Mouse (Mus musculus): ENCODE measurements around the gene Olig1.

The Olig1 gene

DNA sequence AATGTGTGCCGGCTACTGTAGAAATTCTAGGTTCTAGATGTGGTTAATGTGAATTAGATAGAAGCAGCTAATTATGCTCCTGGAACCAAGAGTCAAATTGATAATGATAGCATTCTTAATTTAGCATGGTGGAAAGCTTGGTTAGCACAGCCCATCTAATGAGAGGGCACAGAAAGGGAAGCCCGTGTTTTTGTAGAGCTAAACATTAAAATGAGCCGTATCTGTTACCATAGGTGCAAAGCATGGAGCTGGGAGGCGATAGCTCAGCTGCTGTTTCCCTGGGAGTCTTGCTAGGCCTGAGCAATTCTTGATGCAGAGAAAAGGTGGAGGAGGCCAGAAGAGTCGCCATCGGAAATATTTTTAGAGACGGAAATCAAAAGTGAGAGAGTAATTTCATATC, 22.5 kb downstream of the Olig1 start:
- ChIA-PET CTCF (no interaction called here), POLR2A (interaction anchor here in 1 of 4 experiments (0.9 to 1.1 kb wide), 2 partner anchors 50 to 245 kb away, joined by 3 to 4 read pairs; no protein-coding TSS in a partner anchor)

DNA sequence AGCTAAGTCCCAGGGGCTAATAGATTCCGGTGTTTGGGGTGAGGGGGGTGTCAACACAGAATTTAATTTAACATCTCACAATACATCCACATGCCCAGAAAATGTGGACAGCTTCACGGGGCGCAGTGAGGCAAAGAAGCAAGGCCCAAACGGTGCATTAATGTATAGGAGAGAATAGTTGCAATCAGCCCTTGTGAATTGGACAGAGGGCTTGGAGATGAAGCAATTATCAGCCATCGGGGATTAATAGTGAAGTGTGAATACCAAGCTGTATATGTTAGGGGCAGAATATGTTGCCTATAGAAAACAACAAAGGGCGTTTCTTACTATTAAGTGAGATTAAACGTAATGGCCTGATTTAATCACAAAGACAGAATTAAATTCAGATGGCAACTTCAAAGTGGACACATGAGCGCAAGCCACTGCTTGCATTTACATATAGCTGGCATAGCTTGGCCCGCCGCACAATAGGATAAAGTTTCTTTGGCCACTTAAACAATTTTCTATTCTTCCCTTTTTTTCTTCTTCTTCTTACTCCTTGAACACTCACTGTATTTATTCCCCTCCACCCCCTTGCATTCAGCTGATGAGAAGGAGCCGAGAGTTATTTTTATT, 23.3 kb downstream of the Olig1 start:
- CTCF ChIA-PET = interaction anchor here in 1 of 4 experiments (0.6 kb wide), 1 partner anchor 273 kb away, joined by 3 read pairs; no protein-coding TSS in a partner anchor
- POLR2A ChIA-PET = interaction anchor here in 2 of 4 experiments (0.6 to 1.1 kb wide), 3 partner anchors 16 to 244 kb away, joined by 4 to 7 read pairs (median 4); no protein-coding TSS in a partner anchor

DNA sequence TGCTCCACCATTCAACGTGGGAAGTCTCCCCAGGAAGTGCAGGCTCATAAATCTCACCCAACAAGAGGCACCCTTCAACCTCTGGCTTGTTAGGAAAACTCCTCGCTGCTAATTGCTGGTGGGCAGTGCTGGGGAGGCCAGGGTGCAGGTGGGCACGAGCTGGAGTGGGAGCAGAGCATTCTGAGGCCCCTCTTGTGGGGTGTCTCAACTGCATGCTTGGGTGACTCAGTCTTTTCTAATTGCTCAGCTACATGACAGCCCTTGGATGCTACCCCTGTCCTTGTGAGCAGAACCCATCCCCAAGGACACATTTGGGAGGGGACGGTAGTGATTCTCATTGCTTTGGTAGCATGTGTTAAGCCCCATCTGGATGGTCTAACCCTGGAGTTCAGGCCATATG, 28.2 kb downstream of the Olig1 start:
- ChIA-PET CTCF (no interaction called here), POLR2A (no interaction called here)

DNA sequence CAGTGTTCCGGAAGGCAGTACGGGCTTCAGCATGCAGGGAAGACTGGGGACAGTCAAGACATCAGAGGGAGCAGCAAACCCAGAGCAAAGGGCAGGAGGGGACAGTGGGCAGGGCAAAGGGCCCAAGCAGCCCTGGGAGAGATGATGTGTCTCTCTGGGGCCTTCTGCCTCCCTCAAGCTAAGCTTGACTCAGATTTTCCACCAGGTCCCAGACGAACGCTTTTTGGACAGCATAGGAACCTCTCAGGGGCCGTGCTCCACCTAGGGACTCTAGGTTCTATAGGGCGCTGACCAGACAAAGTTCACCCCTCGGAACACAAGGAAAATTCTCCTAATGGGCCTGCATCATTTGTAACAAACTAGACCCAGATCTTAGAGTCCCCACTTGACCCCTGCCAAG, 29.8 kb downstream of the Olig1 start:
- CTCF ChIA-PET = no interaction called here

DNA sequence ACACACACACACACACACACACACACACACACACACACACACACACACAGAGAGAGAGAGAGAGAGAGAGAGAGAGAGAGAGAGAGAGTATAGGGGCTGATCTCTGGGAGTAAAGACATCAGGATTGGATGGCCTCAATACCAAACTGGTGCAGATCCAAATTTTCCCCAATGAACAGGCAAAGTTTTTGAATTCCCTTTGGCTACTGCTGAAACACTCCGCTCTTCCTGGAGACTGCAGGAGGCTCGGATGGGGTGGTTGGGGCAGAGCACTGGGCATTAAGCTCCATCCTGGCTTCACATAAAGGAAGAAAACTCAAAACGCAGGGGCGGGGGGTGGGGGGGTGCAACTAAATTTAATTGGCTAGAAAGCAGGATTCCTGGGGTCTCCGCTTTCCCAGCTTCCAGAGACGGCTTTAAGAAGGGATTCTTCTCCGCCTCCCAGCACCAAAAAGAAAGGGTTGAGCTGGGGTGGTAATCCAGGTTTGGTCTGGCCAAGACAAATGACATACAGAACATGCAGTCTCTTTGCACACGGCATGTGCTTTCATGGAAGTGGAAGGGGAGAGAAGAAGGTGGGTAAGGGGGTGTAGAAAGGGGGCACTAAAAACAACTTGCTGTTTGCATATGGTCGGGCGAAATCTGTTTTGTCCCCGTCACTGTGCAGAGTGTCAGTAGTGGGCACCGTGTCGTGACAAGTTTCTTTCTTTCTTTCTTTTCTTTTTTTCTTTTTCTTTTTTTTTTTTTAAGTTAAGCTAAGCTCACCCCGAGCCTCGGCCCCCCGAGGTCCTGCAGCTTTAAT, 31.3 kb downstream of the Olig1 start:
- ChIA-PET POLR2A (interaction anchor here in 1 of 4 experiments (0.6 kb wide), 1 partner anchor 141 kb away, joined by 4 read pairs; no protein-coding TSS in a partner anchor), CTCF (interaction anchor here in 2 of 4 experiments (0.6 to 1.0 kb wide), 2 partner anchors 51 to 80 kb away, joined by 3 read pairs; no protein-coding TSS in a partner anchor)

More for the DNA sequence above, 29.8 kb downstream of the Olig1 start:
- POLR2A ChIA-PET = interaction anchor here in 1 of 4 experiments (0.6 kb wide), 1 partner anchor 108 kb away, joined by 3 read pairs; no protein-coding TSS in a partner anchor

DNA sequence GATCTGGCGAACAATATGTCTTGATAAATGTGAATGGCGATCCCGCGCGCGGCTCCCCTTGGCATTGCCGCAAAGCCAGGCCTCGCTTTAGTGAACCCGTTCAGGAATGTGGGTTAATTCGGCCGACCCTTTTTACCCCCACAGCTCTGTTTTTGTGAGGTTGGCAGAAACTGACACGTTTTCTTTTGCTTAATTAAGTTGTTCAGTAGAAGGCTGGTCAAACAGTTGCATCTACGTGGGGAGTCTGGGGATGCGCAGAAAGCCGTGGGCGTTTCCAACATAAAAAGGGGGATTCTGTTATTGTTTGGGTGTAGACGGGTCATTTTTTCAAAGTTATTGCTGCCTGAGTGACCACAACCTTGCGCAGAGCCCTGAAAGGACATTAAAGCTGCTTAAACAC, 31.9 kb downstream of the Olig1 start:
- CTCF ChIA-PET = interaction anchor here in 1 of 4 experiments (1.0 kb wide), 1 partner anchor 51 kb away, joined by 3 read pairs; no protein-coding TSS in a partner anchor
- POLR2A ChIA-PET = interaction anchor here in 1 of 4 experiments (0.6 kb wide), 1 partner anchor 142 kb away, joined by 4 read pairs; no protein-coding TSS in a partner anchor

DNA sequence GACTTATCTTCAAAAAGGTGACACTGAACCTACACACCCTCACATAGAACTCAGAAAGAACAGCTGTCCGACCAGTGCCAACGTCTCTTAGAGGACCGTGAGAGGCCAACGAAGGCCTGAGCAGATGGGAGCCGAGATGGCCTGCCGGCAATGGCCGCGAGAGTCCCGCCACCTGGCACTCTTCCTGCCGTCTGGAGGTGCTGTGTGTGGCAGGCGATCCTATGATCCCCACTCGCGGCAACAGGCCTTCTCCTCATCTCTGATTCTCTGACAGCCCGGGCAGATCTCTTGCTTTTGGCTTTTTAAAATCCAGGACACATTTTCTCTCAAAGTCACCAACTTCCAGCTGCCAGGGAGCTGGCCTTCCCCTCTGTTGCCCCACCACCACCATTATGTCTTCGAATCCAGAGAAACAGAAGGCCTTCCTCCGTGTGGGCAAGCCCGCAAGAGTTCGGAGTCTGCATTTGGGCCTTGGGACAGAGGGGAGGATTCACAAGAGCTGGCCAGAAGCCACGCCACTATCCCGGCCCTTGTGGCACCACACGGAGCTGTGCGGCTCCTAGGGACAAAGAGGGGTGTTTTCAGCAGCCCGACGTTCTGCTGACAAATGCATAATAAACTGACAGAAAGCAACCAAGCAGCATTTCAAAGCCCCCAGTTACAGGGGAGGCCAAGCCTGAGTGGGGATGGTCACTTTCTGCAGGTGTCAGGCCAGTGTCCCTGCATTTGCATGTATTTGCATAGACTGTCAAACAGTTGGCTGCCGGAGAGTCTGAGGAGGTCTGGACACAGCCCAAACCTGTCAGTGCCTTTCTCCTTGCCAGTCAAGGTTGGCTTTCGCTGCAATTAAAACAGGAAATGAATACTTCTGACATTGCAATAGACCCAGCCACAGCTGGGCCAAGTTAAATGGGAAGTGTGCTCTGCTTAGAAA, 34.5 kb downstream of the Olig1 start:
- CTCF ChIA-PET = interaction anchor here in 1 of 4 experiments (1.2 kb wide), 1 partner anchor 79 kb away, joined by 3 read pairs; the partner anchor contains the start of gene Olig2

DNA sequence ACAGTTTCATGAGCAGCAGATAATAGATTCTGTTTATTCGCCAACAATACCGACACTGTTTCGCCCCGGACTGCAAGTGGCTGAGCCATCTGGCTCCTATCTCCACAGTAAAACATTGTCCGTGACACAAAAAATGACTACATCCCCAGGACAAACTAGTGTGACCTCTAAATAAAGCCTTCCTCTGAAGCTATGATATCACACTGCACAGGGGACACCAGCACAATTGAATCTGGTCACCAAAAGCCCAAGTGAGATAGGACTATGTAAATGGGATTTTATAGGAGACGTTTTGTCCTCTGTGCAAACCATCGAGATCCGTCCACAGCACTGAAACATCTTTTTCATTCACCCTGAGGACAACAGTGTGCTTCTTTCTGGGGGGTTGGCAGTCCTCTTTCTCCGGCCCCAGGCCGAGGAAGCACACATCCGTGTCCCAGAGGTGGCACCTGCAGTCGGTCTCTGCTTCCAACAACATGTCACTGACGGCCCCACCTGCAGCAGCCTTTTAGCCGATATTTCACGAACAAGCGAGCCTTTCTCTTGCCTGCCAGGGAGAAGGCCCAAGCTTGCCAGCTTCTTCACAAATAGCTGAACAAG, 36.0 kb downstream of the Olig1 start:
- CTCF ChIA-PET = interaction anchor here in 1 of 4 experiments (0.6 kb wide), 1 partner anchor 9 kb away, joined by 6 read pairs; no protein-coding TSS in a partner anchor
- POLR2A ChIA-PET = no interaction called here

More for the DNA sequence above, 34.5 kb downstream of the Olig1 start:
- POLR2A ChIA-PET = interaction anchor here in 1 of 4 experiments (0.9 kb wide), 1 partner anchor 84 kb away, joined by 4 read pairs; no protein-coding TSS in a partner anchor

DNA sequence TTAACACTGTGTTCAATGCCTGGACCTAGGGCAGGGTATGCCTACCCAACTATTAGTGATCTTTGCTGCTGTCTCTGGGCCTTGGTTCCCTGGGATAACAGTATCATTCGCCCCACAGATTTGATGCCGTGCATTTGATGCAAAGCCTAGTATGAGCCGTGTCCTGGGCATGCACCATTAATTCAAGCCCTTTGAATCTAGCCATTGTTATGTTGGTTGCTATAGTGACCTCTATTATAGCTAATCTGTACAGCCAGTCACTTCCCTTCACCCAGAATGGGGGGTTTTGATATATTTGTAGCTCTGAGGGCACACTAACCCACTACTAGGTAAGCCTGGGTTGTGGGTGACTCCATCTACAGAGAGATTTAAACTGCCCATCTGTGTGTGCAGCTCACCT, 40.3 kb downstream of the Olig1 start:
- POLR2A ChIA-PET = interaction anchor here in 1 of 4 experiments (0.5 to 1.2 kb wide), 2 partner anchors 10 to 29 kb away, joined by 3 to 4 read pairs; no protein-coding TSS in a partner anchor
- CTCF ChIA-PET = no interaction called here

DNA sequence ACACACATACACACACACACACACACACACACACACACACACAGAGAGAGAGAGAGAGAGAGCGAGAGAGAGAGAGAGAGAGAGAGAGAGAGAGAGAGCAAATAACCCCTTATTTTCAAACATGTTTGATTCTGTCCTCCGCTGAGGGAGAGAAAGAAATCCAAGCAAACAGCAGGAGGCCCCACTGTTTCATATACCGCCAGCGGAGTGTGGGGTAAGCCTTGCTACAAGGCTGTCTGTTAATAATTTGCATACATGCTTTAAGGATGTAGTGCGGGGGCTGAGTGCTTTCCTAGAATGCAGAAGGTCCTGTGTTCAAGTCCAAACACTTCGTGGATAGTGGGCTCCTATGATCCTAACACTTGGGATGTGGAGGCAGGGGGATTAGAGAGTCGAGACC, 43.3 kb downstream of the Olig1 start:
- POLR2A ChIA-PET = no interaction called here
- CTCF ChIA-PET = interaction anchor here in 2 of 4 experiments (0.7 to 1.1 kb wide), 2 partner anchors 88 to 101 kb away, joined by 4 read pairs; partner anchors contain the start of gene Olig2 (in 1 of the 2)

DNA sequence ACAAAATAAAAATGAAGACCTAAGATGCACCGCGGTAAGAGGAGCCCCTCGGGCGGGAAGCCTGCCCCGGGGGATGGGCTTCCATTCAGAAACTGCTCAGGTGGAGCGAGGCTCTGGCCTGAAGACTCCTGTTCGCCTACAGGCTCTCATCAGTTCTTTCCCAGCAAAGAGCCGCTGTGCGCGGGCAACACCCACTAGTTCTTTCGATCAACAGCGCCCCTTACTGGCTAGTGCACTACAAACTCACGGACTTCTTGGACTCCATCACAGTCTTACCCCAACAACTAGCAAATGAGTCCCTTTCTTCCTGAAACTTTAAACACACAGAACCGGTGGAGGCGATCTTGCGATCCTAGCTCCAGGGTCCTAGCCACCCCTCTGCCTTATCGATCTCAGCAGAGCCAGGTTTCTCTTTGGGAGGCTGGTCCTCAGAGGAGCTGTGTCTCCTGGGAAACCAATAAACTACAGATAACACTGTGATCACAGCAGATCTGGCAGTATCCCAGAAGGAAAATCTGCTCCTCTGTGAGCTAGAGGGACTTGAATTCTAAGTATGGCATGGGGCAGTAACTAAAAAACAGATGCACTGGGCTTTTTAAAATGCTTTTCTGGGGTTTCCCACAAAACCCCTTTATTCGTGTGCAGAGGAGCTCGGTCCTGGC, 44.7 kb downstream of the Olig1 start:
- ChIA-PET POLR2A (interaction anchor here in 1 of 4 experiments (0.9 to 1.4 kb wide), 2 partner anchors 89 to 207 kb away, joined by 3 read pairs; partner anchors contain the start of gene Olig2), CTCF (interaction anchor here in 3 of 4 experiments (0.6 to 2.7 kb wide), 15 partner anchors 9 to 1311 kb away, joined by 3 to 7 read pairs (median 4); partner anchors contain the start of gene Olig2 (in 2 of the 3))

DNA sequence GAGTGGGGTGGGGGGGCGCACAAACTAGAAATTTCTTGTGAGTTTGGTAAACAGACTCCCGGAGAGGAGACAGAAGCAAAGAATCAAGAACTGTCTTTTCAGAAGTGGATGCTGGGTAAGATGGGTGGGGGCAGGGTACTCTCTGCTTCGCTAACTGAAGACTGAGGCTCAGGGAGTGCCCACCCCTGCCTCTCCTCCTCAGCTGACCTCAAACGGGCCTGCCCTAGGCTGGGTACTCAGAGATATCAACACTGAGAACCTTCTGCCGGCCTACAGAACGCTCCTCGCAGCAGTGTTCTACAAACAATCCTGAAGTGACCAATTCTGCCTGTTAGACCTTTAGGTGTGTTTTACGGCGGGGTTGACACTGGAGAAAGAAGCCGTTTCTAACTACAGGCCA, 50.6 kb downstream of the Olig1 start:
- ChIA-PET CTCF (interaction anchor here in 1 of 4 experiments (1.7 kb wide), 1 partner anchor 95 kb away, joined by 3 read pairs; no protein-coding TSS in a partner anchor), POLR2A (interaction anchor here in 2 of 4 experiments (0.6 to 0.9 kb wide), 3 partner anchors 11 to 392 kb away, joined by 3 to 6 read pairs (median 3); no protein-coding TSS in a partner anchor)

DNA sequence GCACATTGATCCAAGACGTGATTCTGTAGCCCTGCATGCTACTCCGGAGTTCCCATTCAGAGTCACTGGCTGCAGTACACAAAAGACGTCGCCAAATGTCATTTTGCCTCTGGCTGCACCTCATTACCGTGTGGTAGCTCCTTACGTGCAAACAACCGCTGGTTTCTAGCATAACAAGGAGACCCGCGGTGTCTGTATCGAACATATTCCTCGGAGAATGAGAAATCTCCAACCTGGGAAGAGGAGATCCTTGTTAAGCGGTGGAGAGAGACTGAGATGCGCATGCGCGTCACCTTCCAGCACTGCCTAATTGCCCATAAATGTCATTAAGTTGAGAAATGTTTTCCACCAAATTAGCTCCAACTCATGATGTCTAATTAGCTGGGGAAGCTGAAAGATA, 51.0 kb downstream of the Olig1 start:
- ChIA-PET CTCF (interaction anchor here in 1 of 4 experiments (1.7 kb wide), 1 partner anchor 96 kb away, joined by 3 read pairs; no protein-coding TSS in a partner anchor), POLR2A (no interaction called here)
